Mouse (Mus musculus): ENCODE measurements around the gene Sept9.

GRCm38 (mm10) chr11:117408442-117409031 is 209.1 kb downstream of the Sept9 start:
- TF ChIP-seq TAL1 (IDR thresholded peaks at IDR 0.05; ENCODE audit: low read length) (no peak), GATA1 (IDR thresholded peaks at IDR 0.05; ENCODE audit: low read length) (no peak)
